Mouse (Mus musculus) kidney, adult 2 months (tissue): Measurements from ENCODE around the gene Dlg5. TPM values are rescaled to one million over a fixed set of nuclear protein-coding genes. Genes with fewer than 3 reads are reported as not detected.

Source experiments
- DNase-seq: peaks from one replicate; pipeline ENCODE4 v3.0.0; 2021
- H3K27ac ChIP-seq: fragments of 200-500 bp; 2 replicates; pipeline ENCODE4 v1.5.1; 2012; ENCODE audit warnings: low read depth, low read length, control low read depth, inconsistent platforms; ENCODE audit not compliant: insufficient read depth
- H3K27me3 ChIP-seq: fragments of 200-500 bp; replicated peaks from 2 replicates; pipeline ENCODE4 v1.6.1; 2012; ENCODE audit warnings: mild to moderate bottlenecking, moderate library complexity, low read length, inconsistent platforms; ENCODE audit not compliant: control insufficient read depth, insufficient read depth
- H3K36me3 ChIP-seq: fragments of 200-500 bp; 2 replicates; pipeline ENCODE4 v1.6.1; 2012; ENCODE audit warnings: mild to moderate bottlenecking, moderate library complexity, low read length, inconsistent platforms; ENCODE audit not compliant: control insufficient read depth, insufficient read depth
- H3K4me1 ChIP-seq: fragments of 200-500 bp; 2 replicates; pipeline ENCODE4 v1.6.1; 2011; ENCODE audit warnings: low read length; ENCODE audit not compliant: control insufficient read depth, insufficient read depth
- H3K4me3 ChIP-seq: fragments of 200-500 bp; 2 replicates; pipeline ENCODE4 v1.5.1; 2011; ENCODE audit warnings: mild to moderate bottlenecking, low read depth, low read length, control low read depth; ENCODE audit not compliant: insufficient read depth
- CTCF ChIP-seq: fragments of 200-500 bp; conservative IDR thresholded peaks from 2 replicates; pipeline ENCODE4 v1.5.1; 2011; ENCODE audit warnings: low read depth, mild to moderate bottlenecking, control low read depth, low read length, moderate library complexity, mixed read lengths; ENCODE audit not compliant: insufficient read depth, insufficient read length
- POLR2A ChIP-seq: fragments of 200-500 bp; IDR thresholded peaks from one replicate; pipeline ENCODE4 v1.6.1; 2011; ENCODE audit warnings: low read depth, low read length, control low read depth
- WGBS: fragments of 180-500 bp; shearing (Covaris S2); methylation state at CpG from one replicate; pipeline ENCODE4 v1.1.7; 2018; 5-methylcytosine and 5-hydroxymethylcytosine counted together
- polyA plus RNA-seq: library from polyadenylated mRNA; depleted of rRNA; stranded (reverse); fragments of >200 nt; gene quantifications from 2 replicates; pipeline ENCODE4 v1.2.3, GENCODE M21; 2012

Gene Dlg5
- polyA plus RNA-seq, 1 experiment, result 31.0 TPM

GRCm38 (mm10) chr14:24133801-24134200 is 111.9 kb downstream of the Dlg5 start:
- Histone ChIP-seq H3K27ac (no peak overlapping the region), H3K4me1 (no peaks in the 10 kb centered on the region), H3K27me3 (no peaks in the 10 kb centered on the region), H3K36me3 (0 out of 2 replicates have a peak, but pooled peaks cover 3% of the 10 kb centered on the region), H3K4me3 (no peak overlapping the region)
- 89% methylated on average over 8 of the region's 8 CpGs for WGBS
- TF ChIP-seq POLR2A (no peak), CTCF (no peak)
- no peak for DNase-seq

GRCm38 (mm10) chr14:24132092-24132491 is 113.6 kb downstream of the Dlg5 start:
- 27% methylated on average over 4 of the region's 4 CpGs for WGBS
- Histone ChIP-seq H3K36me3 (0 out of 2 replicates have a peak, but pooled peaks cover 3% of the 10 kb centered on the region), H3K27ac (no peak overlapping the region), H3K4me3 (no peak overlapping the region), H3K27me3 (no peaks in the 10 kb centered on the region), H3K4me1 (no peaks in the 10 kb centered on the region)
- peak; percentile 48 for DNase-seq
- TF ChIP-seq CTCF, result peak; percentile 71
- TF ChIP-seq POLR2A, result no peak

- Histone ChIP-seq H3K4me3 (no peak overlapping the region), H3K36me3 (no peaks in the 10 kb centered on the region), H3K27me3 (no peaks in the 10 kb centered on the region), H3K27ac (no peak overlapping the region), H3K4me1 (no peaks in the 10 kb centered on the region)
- WGBS, result 87% methylated on average over 2 of the region's 2 CpGs
- TF ChIP-seq CTCF (no peak), POLR2A (no peak)
- DNase-seq, result peak; percentile 12
Observed at GRCm38 (mm10) chr14:24125069-24125468, 120.7 kb downstream of the Dlg5 start.

GRCm38 (mm10) chr14:24124171-24124570 is 121.5 kb downstream of the Dlg5 start:
- no peak overlapping the region for H3K4me3 ChIP-seq
- WGBS, result 37% methylated on average over 1 of the region's 1 CpGs
- TF ChIP-seq CTCF (no peak), POLR2A (no peak)
- DNase-seq, result no peak
- H3K27ac ChIP-seq, result no peak overlapping the region
- no peaks in the 10 kb centered on the region for H3K4me1 ChIP-seq
- no peaks in the 10 kb centered on the region for H3K27me3 ChIP-seq
- no peaks in the 10 kb centered on the region for H3K36me3 ChIP-seq

GRCm38 (mm10) chr14:24106734-24107133 is 139.0 kb downstream of the Dlg5 start:
- H3K36me3 ChIP-seq, result no peaks in the 10 kb centered on the region
- WGBS, result 75% methylated on average over 2 of the region's 2 CpGs
- TF ChIP-seq POLR2A (no peak), CTCF (no peak)
- no peaks in the 10 kb centered on the region for H3K27me3 ChIP-seq
- H3K27ac ChIP-seq, result no peak overlapping the region
- no peak overlapping the region for H3K4me3 ChIP-seq
- no peaks in the 10 kb centered on the region for H3K4me1 ChIP-seq
- DNase-seq, result no peak

- no peak for DNase-seq
- H3K4me3 ChIP-seq, result no peak overlapping the region
- WGBS, result 80% methylated on average over 4 of the region's 4 CpGs
- H3K4me1 ChIP-seq, result peaks cover 4% of the 10 kb centered on the region; the same call in 1 of the 2 replicates
- no peaks in the 10 kb centered on the region for H3K27me3 ChIP-seq
- H3K27ac ChIP-seq, result no peak overlapping the region
- no peak for TF ChIP-seq CTCF
- no peak for TF ChIP-seq POLR2A
- no peaks in the 10 kb centered on the region for H3K36me3 ChIP-seq
Observed at GRCm38 (mm10) chr14:24098828-24099227, 146.9 kb downstream of the Dlg5 start.

- Histone ChIP-seq H3K27me3 (no peaks in the 10 kb centered on the region), H3K36me3 (no peaks in the 10 kb centered on the region), H3K27ac (no peak overlapping the region), H3K4me1 (peaks cover 4% of the 10 kb centered on the region; the same call in 1 of the 2 replicates), H3K4me3 (no peak overlapping the region)
- TF ChIP-seq POLR2A (no peak), CTCF (no peak)
- peak; percentile 71 for DNase-seq
- 70% methylated on average over 1 of the region's 1 CpGs for WGBS
Observed at GRCm38 (mm10) chr14:24094656-24095055, 151.1 kb downstream of the Dlg5 start.

GRCm38 (mm10) chr14:24093221-24093620 is 152.5 kb downstream of the Dlg5 start:
- Histone ChIP-seq H3K4me3 (no peak overlapping the region), H3K27ac (no peak overlapping the region), H3K4me1 (peaks cover 4% of the 10 kb centered on the region; the same call in 1 of the 2 replicates), H3K27me3 (no peaks in the 10 kb centered on the region), H3K36me3 (no peaks in the 10 kb centered on the region)
- WGBS, result 96% methylated on average over 4 of the region's 4 CpGs
- DNase-seq, result no peak
- TF ChIP-seq POLR2A (no peak), CTCF (no peak)
